7 mouse cellular contexts compared by ENCODE assay signal in the genomic region with DNA sequence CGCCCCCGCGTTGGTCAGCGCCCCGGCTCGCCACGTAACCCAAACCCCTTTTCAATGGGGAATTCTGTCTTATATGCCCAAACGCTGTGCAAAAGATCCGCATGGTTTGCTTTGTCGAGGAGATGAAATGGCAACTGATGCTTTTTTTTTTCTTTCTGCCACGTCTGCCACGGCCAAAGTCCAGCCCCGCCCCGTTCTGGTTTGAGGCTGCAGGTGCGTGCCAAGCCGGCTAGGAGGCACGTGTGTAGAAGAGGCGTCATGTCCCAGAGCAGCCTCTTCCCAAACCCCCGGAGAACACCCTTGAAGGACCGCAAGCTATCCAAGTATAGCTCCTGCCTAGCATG. TPM values are rescaled to one million over a fixed set of nuclear protein-coding genes. Genes with fewer than 3 reads are reported as not detected.
DNase-seq lines count a peak whose midpoint lies in the region; ATAC-seq and TF ChIP-seq lines count a peak whose summit lies in the region.

No protein-coding gene starts in this region.

- peak overlapping the region; percentile 72 for H3K9ac ChIP-seq in forebrain, embryonic 11.5 days (ENCODE audit: low read length)
- peak overlapping the region; percentile 84 for H3K9ac ChIP-seq in hindbrain, embryonic 13.5 days
- H3K9ac ChIP-seq in limb, embryonic 11.5 days (ENCODE audit: low read length), result peak overlapping the region; percentile 70; the same call in 1 of the 2 replicates

- H3K4me2 ChIP-seq in forebrain, embryonic 11.5 days (ENCODE audit: low read depth, low read length, severe bottlenecking), result peak overlapping the region; percentile 100
- peak overlapping the region; percentile 91 for H3K4me2 ChIP-seq in hindbrain, embryonic 13.5 days
- H3K4me2 ChIP-seq in limb, embryonic 11.5 days (ENCODE audit: low read depth, severe bottlenecking), result peak overlapping the region; percentile 99

- peak; percentile 39 for ATAC-seq in forebrain, embryonic 11.5 days (replicated peaks; ENCODE audit: low FRiP score)
- ATAC-seq in hindbrain, embryonic 13.5 days (ENCODE audit: low FRiP score), result no peak; the same call in 1 of the 2 replicates
- no peak for ATAC-seq in limb, embryonic 11.5 days (ENCODE audit: insufficient number of reproducible peaks, low FRiP score, low TSS enrichment, low read depth)

- H3K27me3 ChIP-seq in forebrain, embryonic 11.5 days (ENCODE audit: control insufficient read depth, insufficient read depth, low read length), result peaks cover 20% of the 10 kb centered on the region
- H3K27me3 ChIP-seq in hindbrain, embryonic 13.5 days, result peaks cover 60% of the 10 kb centered on the region
- peaks cover 38% of the 10 kb centered on the region for H3K27me3 ChIP-seq in limb, embryonic 11.5 days (ENCODE audit: control insufficient read depth, insufficient read depth, low read length)
- H3K27me3 ChIP-seq in midbrain, embryonic 10.5 days (ENCODE audit: low read depth, poor library complexity, severe bottlenecking), result peaks cover 72% of the 10 kb centered on the region

- H3K9me3 ChIP-seq in forebrain, embryonic 11.5 days (ENCODE audit: control insufficient read depth, low read length), result no peaks in the 10 kb centered on the region
- no peaks in the 10 kb centered on the region for H3K9me3 ChIP-seq in hindbrain, embryonic 13.5 days
- no peaks in the 10 kb centered on the region for H3K9me3 ChIP-seq in limb, embryonic 11.5 days (ENCODE audit: control insufficient read depth, low read length)
- H3K9me3 ChIP-seq in midbrain, embryonic 10.5 days (replicated peaks), result no peaks in the 10 kb centered on the region

- peak overlapping the region; percentile 71 for H3K4me3 ChIP-seq in bone marrow, adult 2 months (replicated peaks; ENCODE audit: control insufficient read depth, low read depth, low read length)
- H3K4me3 ChIP-seq in forebrain, embryonic 11.5 days (ENCODE audit: low read depth, low read length), result peak overlapping the region; percentile 78
- H3K4me3 ChIP-seq in hindbrain, embryonic 13.5 days, result peak overlapping the region; percentile 80
- peak overlapping the region; percentile 65 for H3K4me3 ChIP-seq in limb, embryonic 11.5 days (ENCODE audit: low read depth, low read length)
- peak overlapping the region; percentile 85 for H3K4me3 ChIP-seq in midbrain, embryonic 10.5 days

- H3K36me3 ChIP-seq in forebrain, embryonic 11.5 days (ENCODE audit: control insufficient read depth, insufficient read depth, low read length), result no peaks in the 10 kb centered on the region
- H3K36me3 ChIP-seq in hindbrain, embryonic 13.5 days, result no peaks in the 10 kb centered on the region
- no peaks in the 10 kb centered on the region for H3K36me3 ChIP-seq in limb, embryonic 11.5 days (ENCODE audit: control insufficient read depth, insufficient read depth, low read length)
- H3K36me3 ChIP-seq in midbrain, embryonic 10.5 days, result no peaks in the 10 kb centered on the region

- no peaks in the 10 kb centered on the region; the same call in none of the 2 replicates for H3K4me1 ChIP-seq in bone marrow, adult 2 months (ENCODE audit: control insufficient read depth, insufficient read depth, low read length)
- 0 out of 2 replicates have a peak, but pooled peaks cover 2% of the 10 kb centered on the region for H3K4me1 ChIP-seq in forebrain, embryonic 11.5 days (replicated peaks; ENCODE audit: control insufficient read depth, insufficient read depth, low read length)
- H3K4me1 ChIP-seq in hindbrain, embryonic 13.5 days (replicated peaks), result peaks cover 9% of the 10 kb centered on the region
- peaks cover 4% of the 10 kb centered on the region for H3K4me1 ChIP-seq in limb, embryonic 11.5 days (ENCODE audit: control insufficient read depth, insufficient read depth, low read length)
- H3K4me1 ChIP-seq in midbrain, embryonic 10.5 days, result peaks cover 16% of the 10 kb centered on the region

- peak; percentile 57 for DNase-seq in MEL-GATA-1-ER (ENCODE audit: extremely low read depth, low read depth)
- DNase-seq in forebrain, embryonic 11.5 days (ENCODE audit: low spot score), result peak; percentile 71
- no peak for DNase-seq in limb, embryonic 11.5 days (ENCODE audit: low spot score)
- DNase-seq in midbrain, embryonic 10.5 days (ENCODE audit: low spot score), result no peak
- DNase-seq in spleen, postnatal 36 days (ENCODE audit: low spot score in 2 of 2), result peak; percentile 40 to 52

- no peak for TF ChIP-seq POLR2A in bone marrow, adult 2 months (IDR thresholded peaks at IDR 0.05; ENCODE audit: borderline replicate concordance, control insufficient read depth, low read depth, low read length)

- no peak for TF ChIP-seq CTCF in bone marrow, adult 2 months (IDR thresholded peaks at IDR 0.05; ENCODE audit: control insufficient read depth, insufficient read depth, low read length)

- 2% methylated on average over 20 of the region's 20 CpGs for WGBS in bone marrow, adult 2 months
- WGBS in forebrain, embryonic 11.5 days, result 2% methylated on average over 20 of the region's 20 CpGs
- WGBS in hindbrain, embryonic 13.5 days, result 3% methylated on average over 20 of the region's 20 CpGs
- 3% methylated on average over 20 of the region's 20 CpGs for WGBS in limb, embryonic 11.5 days
- WGBS in midbrain, embryonic 10.5 days, result 2% methylated on average over 20 of the region's 20 CpGs

- peak overlapping the region; percentile 82 for H3K27ac ChIP-seq in bone marrow, adult 2 months (ENCODE audit: control insufficient read depth, insufficient read depth, low read depth, low read length, poor library complexity)
- H3K27ac ChIP-seq in forebrain, embryonic 11.5 days (ENCODE audit: low read depth, low read length), result no peak overlapping the region
- H3K27ac ChIP-seq in hindbrain, embryonic 13.5 days, result peak overlapping the region; percentile 73
- no peak overlapping the region for H3K27ac ChIP-seq in limb, embryonic 11.5 days (replicated peaks; ENCODE audit: low read depth, low read length)
- peak overlapping the region; percentile 83 for H3K27ac ChIP-seq in midbrain, embryonic 10.5 days (replicated peaks)

RNA-seq across cellular contexts. Expression of gene Tmem56, which starts 19.7 kb away (rescaled TPM):
- 8.9 and 14.8 TPM in 2 replicates for polyA plus RNA-seq in bone marrow, adult 2 months (2011; ENCODE audit: insufficient read depth, insufficient read length, low replicate concordance, missing spikeins)
- polyA plus RNA-seq in forebrain, embryonic 11.5 days (2014; fragmentation: Nextera tagmentation; extraction: Ambion mirVana), result 2.1 and 3.1 TPM in 2 replicates
- polyA plus RNA-seq in hindbrain, embryonic 13.5 days (2015; fragmentation: Nextera tagmentation; extraction: Ambion mirVana), result 1.3 and 1.5 TPM in 2 replicates
- polyA plus RNA-seq in limb, embryonic 11.5 days (2014; fragmentation: Nextera tagmentation; extraction: Ambion mirVana), result 0.95 and 1.4 TPM in 2 replicates
- 0.82 and 1.1 TPM in 2 replicates for polyA plus RNA-seq in midbrain, embryonic 10.5 days (2016; fragmentation: Nextera tagmentation; extraction: Ambion mirVana)

RNA-seq across cellular contexts. Expression of gene Alg14, which starts 28.4 kb away (rescaled TPM):
- polyA plus RNA-seq in bone marrow, adult 2 months (2011; ENCODE audit: insufficient read depth, insufficient read length, low replicate concordance, missing spikeins), result 4.7 and 5.7 TPM in 2 replicates
- 28.9 and 30.2 TPM in 2 replicates for polyA plus RNA-seq in forebrain, embryonic 11.5 days (2014; fragmentation: Nextera tagmentation; extraction: Ambion mirVana)
- polyA plus RNA-seq in hindbrain, embryonic 13.5 days (2015; fragmentation: Nextera tagmentation; extraction: Ambion mirVana), result 34.1 and 39.7 TPM in 2 replicates
- 32.4 and 37.0 TPM in 2 replicates for polyA plus RNA-seq in limb, embryonic 11.5 days (2014; fragmentation: Nextera tagmentation; extraction: Ambion mirVana)
- 37.3 and 40.7 TPM in 2 replicates for polyA plus RNA-seq in midbrain, embryonic 10.5 days (2016; fragmentation: Nextera tagmentation; extraction: Ambion mirVana)

Comparison
In these comparisons a context has a peak if more than half of its experiments do, and no peak if none do; other contexts are left out.
1. DNase-seq: peak in MEL-GATA-1-ER (single experiment), forebrain, embryonic 11.5 days (single experiment) and spleen, postnatal 36 days (2 of 2); none in limb, embryonic 11.5 days (single experiment) and midbrain, embryonic 10.5 days (single experiment).
2. H3K27ac ChIP-seq: peak in bone marrow, adult 2 months (single experiment), hindbrain, embryonic 13.5 days (single experiment) and midbrain, embryonic 10.5 days (single experiment); none in forebrain, embryonic 11.5 days (single experiment) and limb, embryonic 11.5 days (single experiment).
3. Peak in every context shown above with its lines, with median percentiles within 50 percentile points of each other: H3K4me3 ChIP-seq, H3K4me2 ChIP-seq and H3K9ac ChIP-seq.